ENCODE assay signal across 28 mouse cellular contexts in the genomic region with DNA sequence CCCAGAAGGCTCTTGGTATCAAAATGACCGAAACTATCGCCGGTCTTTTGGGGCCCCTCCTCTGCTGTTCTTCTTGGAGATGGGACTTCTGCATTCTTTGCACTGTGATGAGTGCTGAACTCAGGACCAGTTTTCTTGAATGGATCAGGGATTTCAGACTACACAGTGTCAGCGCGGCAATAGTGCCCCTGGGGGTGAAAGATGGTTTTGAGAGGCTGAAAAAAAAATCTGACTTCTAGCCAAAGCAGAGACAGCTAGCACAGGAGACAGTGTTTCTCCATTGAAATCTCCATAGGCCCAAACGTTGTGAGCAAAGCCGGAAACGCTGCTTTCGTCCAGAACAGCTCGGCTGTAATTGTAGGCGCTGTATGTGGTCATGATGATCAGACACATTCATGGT. TPM values are rescaled to one million over a fixed set of nuclear protein-coding genes. Genes with fewer than 3 reads are reported as not detected.
DNase-seq lines count a peak whose midpoint lies in the region; ATAC-seq and TF ChIP-seq lines count a peak whose summit lies in the region.
"Had no signal": no experiment of that assay in that cellular context is flagged by ENCODE, and none has a peak within 500 bp of the region (broad histone marks: within the 10 kb centered on the region; RNA-seq: fewer than 3 reads in every experiment).

No protein-coding gene starts in this region.

- H3K27ac ChIP-seq in forebrain, postnatal 0 days (ENCODE audit: low read depth, low read length): peak overlapping the region; percentile 42; the same call in 1 of the 2 replicates
- H3K27ac ChIP-seq in forebrain, embryonic 16.5 days (ENCODE audit: low read length): no peak overlapping the region
- peak overlapping the region; percentile 75; the same call in 1 of the 2 replicates for H3K27ac ChIP-seq in layer of hippocampus, adult 2 months
- H3K27ac ChIP-seq in midbrain, postnatal 0 days (ENCODE audit: low read depth, low read length): no peak overlapping the region
- no peak overlapping the region for H3K27ac ChIP-seq in midbrain, embryonic 15.5 days
- H3K27ac ChIP-seq: embryonic facial prominence, embryonic 13.5 days; forebrain, embryonic 13.5 days; heart, adult 2 months; heart, embryonic 10.5 days; heart, embryonic 13.5 days; hindbrain, embryonic 12.5 days had no signal

- peaks cover 13% of the 10 kb centered on the region for H3K36me3 ChIP-seq in forebrain, postnatal 0 days (ENCODE audit: insufficient read depth)
- H3K36me3 ChIP-seq in forebrain, embryonic 16.5 days (ENCODE audit: control insufficient read depth, insufficient read depth): peaks cover 2% of the 10 kb centered on the region; the same call in 1 of the 2 replicates
- H3K36me3 ChIP-seq in midbrain, postnatal 0 days (ENCODE audit: insufficient read depth, low read length): no peaks in the 10 kb centered on the region
- no peaks in the 10 kb centered on the region for H3K36me3 ChIP-seq in midbrain, embryonic 15.5 days (replicated peaks)
- H3K36me3 ChIP-seq: G1E; heart, embryonic 10.5 days; heart, embryonic 13.5 days; hindbrain, embryonic 12.5 days had no signal

- DNase-seq in cerebellum, postnatal 10 days: peak; percentile 47 to 61
- no peak for DNase-seq in cerebellum, adult 8-10 months
- DNase-seq in forebrain, postnatal 0 days: no peak
- no peak for DNase-seq in layer of hippocampus, adult 2 months (ENCODE audit: low spot score in 2 of 2)
- no peak for DNase-seq in layer of hippocampus, adult 11-12 months (ENCODE audit: low spot score)
- DNase-seq in midbrain, postnatal 0 days (ENCODE audit: low spot score): peak; percentile 53
- DNase-seq: adrenal gland, adult 2 months; adrenal gland, postnatal 14 days; B cell, adult 2 months; cerebellum, adult 11 months; cerebellum, adult 2 months; gastrocnemius, postnatal 10 days; gastrocnemius, postnatal 36 days; heart, adult 2 months; heart, postnatal 14 days; heart, postnatal 4 days had no signal

- peaks cover 12% of the 10 kb centered on the region; the same call in 1 of the 2 replicates for H3K4me1 ChIP-seq in forebrain, postnatal 0 days (ENCODE audit: insufficient read depth)
- peaks cover 50% of the 10 kb centered on the region for H3K4me1 ChIP-seq in forebrain, embryonic 16.5 days (replicated peaks; ENCODE audit: control insufficient read depth, insufficient read depth, low read length)
- H3K4me1 ChIP-seq in midbrain, postnatal 0 days (ENCODE audit: insufficient read depth, low read length): 0 out of 2 replicates have a peak, but pooled peaks cover 4% of the 10 kb centered on the region
- H3K4me1 ChIP-seq in midbrain, embryonic 15.5 days: peaks cover 12% of the 10 kb centered on the region
- H3K4me1 ChIP-seq: heart, embryonic 13.5 days had no signal

- H3K4me2 ChIP-seq in forebrain, postnatal 0 days (ENCODE audit: low read depth): no peak overlapping the region
- H3K4me2 ChIP-seq in forebrain, embryonic 16.5 days (ENCODE audit: low read length): no peak overlapping the region
- no peak overlapping the region for H3K4me2 ChIP-seq in midbrain, postnatal 0 days (ENCODE audit: low read depth, low read length, poor library complexity, severe bottlenecking)
- no peak overlapping the region for H3K4me2 ChIP-seq in midbrain, embryonic 15.5 days
- H3K4me2 ChIP-seq: embryonic facial prominence, embryonic 13.5 days; forebrain, embryonic 13.5 days; heart, embryonic 13.5 days; hindbrain, embryonic 12.5 days had no signal

- peak; percentile 55; the same call in 1 of the 2 replicates for TF ChIP-seq CTCF in forebrain, postnatal 0 days (IDR thresholded peaks at IDR 0.05; ENCODE audit: low read depth)
- TF ChIP-seq CTCF in layer of hippocampus, adult 2 months (conservative IDR thresholded peaks at IDR 0.05): peak; percentile 52
- peak; percentile 53 for TF ChIP-seq CTCF in midbrain, postnatal 0 days (IDR thresholded peaks at IDR 0.05)

- no peak overlapping the region for H3K9ac ChIP-seq in forebrain, postnatal 0 days
- no peak overlapping the region for H3K9ac ChIP-seq in forebrain, embryonic 16.5 days (replicated peaks; ENCODE audit: low read depth, low read length)
- H3K9ac ChIP-seq in midbrain, postnatal 0 days (replicated peaks; ENCODE audit: low read length, poor library complexity, severe bottlenecking): no peak overlapping the region
- H3K9ac ChIP-seq in midbrain, embryonic 15.5 days: no peak overlapping the region
- H3K9ac ChIP-seq: forebrain, embryonic 13.5 days; heart, embryonic 13.5 days; hindbrain, embryonic 12.5 days had no signal

- peak; percentile 24 for ATAC-seq in forebrain, postnatal 0 days
- ATAC-seq in forebrain, embryonic 16.5 days: no peak
- ATAC-seq in midbrain, postnatal 0 days (ENCODE audit: low FRiP score): no peak
- no peak for ATAC-seq in midbrain, embryonic 15.5 days (replicated peaks)
- ATAC-seq: forebrain, embryonic 13.5 days; intestine, postnatal 0 days had no signal

- no peaks in the 10 kb centered on the region for H3K9me3 ChIP-seq in forebrain, postnatal 0 days (ENCODE audit: low read length)
- H3K9me3 ChIP-seq in forebrain, embryonic 16.5 days (ENCODE audit: control insufficient read depth, low read length): no peaks in the 10 kb centered on the region
- no peaks in the 10 kb centered on the region for H3K9me3 ChIP-seq in midbrain, postnatal 0 days (ENCODE audit: low read length)
- no peaks in the 10 kb centered on the region for H3K9me3 ChIP-seq in midbrain, embryonic 15.5 days
- H3K9me3 ChIP-seq: embryonic facial prominence, embryonic 13.5 days; forebrain, embryonic 13.5 days; heart, embryonic 10.5 days; heart, embryonic 13.5 days; hindbrain, embryonic 12.5 days had no signal

- no peaks in the 10 kb centered on the region for H3K27me3 ChIP-seq in forebrain, postnatal 0 days (ENCODE audit: insufficient read depth, low read length)
- H3K27me3 ChIP-seq in forebrain, embryonic 16.5 days (replicated peaks; ENCODE audit: control insufficient read depth, insufficient read depth, low read length): no peaks in the 10 kb centered on the region
- no peaks in the 10 kb centered on the region for H3K27me3 ChIP-seq in midbrain, postnatal 0 days (ENCODE audit: insufficient read depth, low read length)
- H3K27me3 ChIP-seq in midbrain, embryonic 15.5 days (replicated peaks): no peaks in the 10 kb centered on the region
- H3K27me3 ChIP-seq: forebrain, embryonic 13.5 days; hindbrain, embryonic 12.5 days had no signal

- H3K4me3 ChIP-seq in forebrain, postnatal 0 days (ENCODE audit: low read depth, low read length): no peak overlapping the region
- no peak overlapping the region for H3K4me3 ChIP-seq in forebrain, embryonic 16.5 days (replicated peaks; ENCODE audit: low read length)
- H3K4me3 ChIP-seq in layer of hippocampus, adult 2 months: no peak overlapping the region
- no peak overlapping the region for H3K4me3 ChIP-seq in midbrain, postnatal 0 days (ENCODE audit: low read depth, low read length)
- H3K4me3 ChIP-seq in midbrain, embryonic 15.5 days: no peak overlapping the region
- H3K4me3 ChIP-seq: embryonic facial prominence, embryonic 13.5 days; erythroblast, embryonic 14.5 days; forebrain, embryonic 13.5 days; heart, adult 2 months; heart, embryonic 10.5 days; heart, embryonic 13.5 days; hindbrain, embryonic 12.5 days had no signal

- WGBS in forebrain, postnatal 0 days: 79% methylated on average over 11 of the region's 11 CpGs
- 82% methylated on average over 11 of the region's 11 CpGs for WGBS in forebrain, embryonic 16.5 days
- 79% methylated on average over 11 of the region's 11 CpGs for WGBS in midbrain, postnatal 0 days
- 81% methylated on average over 11 of the region's 11 CpGs for WGBS in midbrain, embryonic 15.5 days

RNA-seq across cellular contexts. Expression of a gene that starts 19.7 kb away (rescaled TPM):
- total RNA-seq in forebrain, postnatal 0 days (2014; rRNA removed): 352 and 534 TPM in 2 replicates
- 227 and 361 TPM in 2 replicates for polyA plus RNA-seq in forebrain, postnatal 0 days (2015; fragmentation: Nextera tagmentation; extraction: Ambion mirVana)
- 400 and 477 TPM in 2 replicates for polyA plus RNA-seq in forebrain, embryonic 16.5 days (2015; fragmentation: Nextera tagmentation; extraction: Ambion mirVana)
- 100 to 1,000 TPM; 164 to 170 TPM for total RNA-seq in layer of hippocampus, adult 2 months (2021)
- 41.1 and 48.0 TPM in 2 replicates for total RNA-seq in midbrain, postnatal 0 days (2014; rRNA removed)
- 18.1 and 20.3 TPM in 2 replicates for polyA plus RNA-seq in midbrain, postnatal 0 days (2015; fragmentation: Nextera tagmentation; extraction: Ambion mirVana)
- polyA plus RNA-seq in midbrain, embryonic 15.5 days (2015; fragmentation: Nextera tagmentation; extraction: Ambion mirVana): 24.8 and 25.6 TPM in 2 replicates
- total RNA-seq: adrenal gland, adult 2 months; adrenal gland, postnatal 14 days; G1E; gastrocnemius, adult 18-20 months; gastrocnemius, postnatal 36 days; granulocyte monocyte progenitor cell, adult 5-6 weeks; heart, adult 2 months; heart, postnatal 14 days; heart, postnatal 4 days had no signal
- polyA plus RNA-seq: adrenal gland, adult 2 months; erythroblast, embryonic 14.5 days; G1E; heart, adult 2 months had no signal

Comparison
In these comparisons a context has a peak if more than half of its experiments do, and no peak if none do; other contexts are left out.
1. DNase-seq: peak in cerebellum, postnatal 10 days (2 of 2) and midbrain, postnatal 0 days (single experiment); none in cerebellum, adult 8-10 months (single experiment), forebrain, postnatal 0 days (single experiment), layer of hippocampus, adult 2 months (0 of 2) and layer of hippocampus, adult 11-12 months (single experiment).
2. H3K27ac ChIP-seq: peak in forebrain, postnatal 0 days (single experiment) and layer of hippocampus, adult 2 months (single experiment); none in forebrain, embryonic 16.5 days (single experiment), midbrain, postnatal 0 days (single experiment) and midbrain, embryonic 15.5 days (single experiment).
3. Peak in every context shown above with its lines, with median percentiles within 50 percentile points of each other: CTCF ChIP-seq.